Mouse (Mus musculus): ENCODE measurements at regions not wholly inside any gene's neighbourhood (a gene's known extent, or its start where the extent isn't known, plus 50 kb on each side); places are given as distances from the start of the nearest gene placed in this dataset.

DNA sequence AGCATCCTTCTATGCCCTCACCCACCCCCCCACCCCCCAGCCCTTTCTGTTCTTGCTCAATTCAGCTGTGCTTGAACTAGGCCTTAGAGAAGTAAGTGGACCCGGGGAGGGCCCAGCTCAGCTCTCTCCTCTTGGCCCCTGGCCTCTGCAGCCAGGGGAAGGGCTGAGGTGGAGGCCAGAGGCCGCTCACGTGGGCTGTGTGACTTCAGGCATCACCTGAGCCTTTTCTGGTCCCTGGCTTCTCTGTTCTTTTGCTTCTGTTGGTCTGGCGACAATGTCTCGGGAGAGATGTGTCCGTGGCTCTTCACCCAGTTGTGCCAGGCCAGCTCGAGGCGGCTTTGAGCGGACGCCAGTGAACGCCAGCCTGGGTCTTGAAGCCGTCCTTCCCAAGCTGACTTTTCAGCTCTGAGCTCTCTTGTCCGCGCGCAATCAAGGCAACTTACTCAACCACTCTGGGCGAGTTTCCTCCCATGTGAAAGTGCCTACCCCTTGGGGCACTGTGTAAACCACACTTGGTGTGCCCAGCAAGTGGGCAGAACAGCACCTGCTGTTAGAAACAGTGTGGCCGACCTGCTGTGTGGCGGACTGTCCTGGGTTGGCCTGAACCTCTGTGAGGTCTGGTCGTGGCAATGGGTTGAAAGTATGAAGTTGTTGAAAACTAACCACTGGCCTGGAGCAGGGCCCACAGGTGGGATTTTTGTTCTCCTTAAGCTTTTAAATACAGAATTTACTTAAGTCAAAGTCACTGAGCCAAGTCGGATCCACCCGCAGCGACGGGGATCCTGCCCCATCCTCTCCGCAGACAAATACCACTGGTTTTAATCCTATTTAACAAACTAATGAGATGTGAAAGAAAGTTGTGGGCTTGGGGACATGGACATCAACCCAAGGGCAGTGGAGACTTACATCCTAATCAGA lies 86.9 kb upstream of the Tmem189 start:
- H3K9ac ChIP-seq (ENCODE audit: low read depth, low read length): 0 out of 2 replicates have a peak overlapping the region, but pooled peaks have one; percentile 77
- H3K4me3 ChIP-seq (ENCODE audit: low read depth, low read length): no peak overlapping the region

DNA sequence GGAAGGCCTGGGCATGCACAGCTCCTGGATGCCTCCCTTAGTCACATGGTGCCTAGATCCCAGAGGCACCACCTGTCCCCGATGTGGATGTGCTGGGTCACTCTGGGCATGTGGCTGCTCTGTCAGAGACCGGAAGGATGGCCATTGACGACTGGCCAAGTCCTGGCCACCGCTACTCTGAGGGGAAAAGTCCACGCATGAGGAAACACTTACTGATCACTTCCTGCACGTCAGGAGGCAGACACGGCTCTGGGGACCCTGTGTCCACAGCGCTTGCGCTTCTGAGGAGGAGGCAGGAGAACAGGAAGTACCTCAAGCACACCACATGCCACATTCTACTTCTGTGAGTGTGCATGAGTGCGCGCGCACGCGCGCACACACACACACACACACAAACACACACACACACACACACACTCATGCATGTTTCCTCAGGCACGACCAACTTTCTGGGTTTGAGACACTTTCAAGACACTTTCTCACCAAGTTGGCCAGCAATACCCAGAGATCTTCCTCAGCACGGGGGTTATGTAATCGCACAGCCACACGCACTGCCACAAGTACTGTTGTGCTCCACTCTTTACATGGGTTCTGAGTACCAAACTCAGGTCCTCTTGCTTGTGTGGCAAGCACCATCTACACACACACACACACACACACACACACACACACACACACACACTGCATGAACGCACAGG lies 85.7 kb upstream of the Tmem189 start:
- Histone ChIP-seq H3K36me3 (ENCODE audit: control insufficient read depth, insufficient read depth, low read length) (no peaks in the 10 kb centered on the region), H3K4me2 (ENCODE audit: low read depth, low read length) (no peak overlapping the region), H3K4me1 (ENCODE audit: control insufficient read depth, insufficient read depth, low read length) (peaks cover 35% of the 10 kb centered on the region), H3K27me3 (replicated peaks; ENCODE audit: control insufficient read depth, insufficient read depth, low read length) (no peaks in the 10 kb centered on the region), H3K9ac (ENCODE audit: low read depth, low read length) (peak overlapping the region; percentile 23; the same call in 1 of the 2 replicates), H3K27ac (replicated peaks; ENCODE audit: low read depth, low read length) (peak overlapping the region; percentile 70; the same call in 1 of the 2 replicates), H3K9me3 (ENCODE audit: control insufficient read depth, low read length) (no peaks in the 10 kb centered on the region), H3K4me3 (ENCODE audit: low read depth, low read length) (no peak overlapping the region)
- DNase-seq (ENCODE audit: low spot score) (peak; percentile 71), ATAC-seq (ENCODE audit: low read depth) (peak; percentile 22; the same call in 1 of the 2 replicates)
- WGBS: 48% methylated on average over 20 of the region's 20 CpGs

More for the DNA sequence above, 86.9 kb upstream of the Tmem189 start:
- H3K4me1 ChIP-seq (ENCODE audit: control insufficient read depth, insufficient read depth, low read length): peaks cover 40% of the 10 kb centered on the region
- H3K36me3 ChIP-seq (ENCODE audit: control insufficient read depth, insufficient read depth, low read length): no peaks in the 10 kb centered on the region
- H3K27ac ChIP-seq (replicated peaks; ENCODE audit: low read depth, low read length): peak overlapping the region; percentile 89
- WGBS: 78% methylated on average over 24 of the region's 24 CpGs
- H3K9me3 ChIP-seq (ENCODE audit: control insufficient read depth, low read length): no peaks in the 10 kb centered on the region
- no peaks in the 10 kb centered on the region for H3K27me3 ChIP-seq (replicated peaks; ENCODE audit: control insufficient read depth, insufficient read depth, low read length)
- DNase-seq (ENCODE audit: low spot score) (no peak), ATAC-seq (ENCODE audit: low read depth) (no peak)
- H3K4me2 ChIP-seq (ENCODE audit: low read depth, low read length): peak overlapping the region; percentile 82; the same call in 1 of the 2 replicates

DNA sequence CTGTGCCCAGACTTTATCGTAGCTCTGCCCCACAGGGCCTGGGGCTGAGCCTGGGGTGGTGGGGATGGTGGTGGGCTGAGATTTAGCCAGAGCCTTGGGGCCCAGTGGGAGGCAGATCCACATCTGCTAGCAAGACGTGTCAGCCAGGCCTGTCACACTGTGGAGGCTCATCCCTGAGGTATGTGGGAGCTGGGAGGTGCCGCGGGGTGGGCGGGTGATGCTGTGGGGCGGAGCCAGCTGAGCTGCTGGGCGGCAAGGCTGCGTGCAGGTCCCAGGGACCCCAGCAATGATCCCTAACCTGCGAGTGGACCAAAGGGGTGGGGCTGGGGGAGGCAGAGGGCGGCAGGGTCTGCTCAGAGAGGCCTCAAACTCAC lies 85.2 kb upstream of the Tmem189 start:
- Histone ChIP-seq H3K4me1 (ENCODE audit: control insufficient read depth, insufficient read depth, low read length) (peaks cover 35% of the 10 kb centered on the region), H3K9me3 (ENCODE audit: control insufficient read depth, low read length) (no peaks in the 10 kb centered on the region), H3K27ac (replicated peaks; ENCODE audit: low read depth, low read length) (peak overlapping the region; percentile 70), H3K9ac (ENCODE audit: low read depth, low read length) (peak overlapping the region; percentile 23), H3K4me2 (ENCODE audit: low read depth, low read length) (no peak overlapping the region), H3K4me3 (ENCODE audit: low read depth, low read length) (no peak overlapping the region), H3K27me3 (replicated peaks; ENCODE audit: control insufficient read depth, insufficient read depth, low read length) (no peaks in the 10 kb centered on the region), H3K36me3 (ENCODE audit: control insufficient read depth, insufficient read depth, low read length) (no peaks in the 10 kb centered on the region)
- DNase-seq (ENCODE audit: low spot score): peak; percentile 78
- ATAC-seq (ENCODE audit: low read depth): peak; percentile 44
- WGBS: 17% methylated on average over 9 of the region's 10 CpGs

DNA sequence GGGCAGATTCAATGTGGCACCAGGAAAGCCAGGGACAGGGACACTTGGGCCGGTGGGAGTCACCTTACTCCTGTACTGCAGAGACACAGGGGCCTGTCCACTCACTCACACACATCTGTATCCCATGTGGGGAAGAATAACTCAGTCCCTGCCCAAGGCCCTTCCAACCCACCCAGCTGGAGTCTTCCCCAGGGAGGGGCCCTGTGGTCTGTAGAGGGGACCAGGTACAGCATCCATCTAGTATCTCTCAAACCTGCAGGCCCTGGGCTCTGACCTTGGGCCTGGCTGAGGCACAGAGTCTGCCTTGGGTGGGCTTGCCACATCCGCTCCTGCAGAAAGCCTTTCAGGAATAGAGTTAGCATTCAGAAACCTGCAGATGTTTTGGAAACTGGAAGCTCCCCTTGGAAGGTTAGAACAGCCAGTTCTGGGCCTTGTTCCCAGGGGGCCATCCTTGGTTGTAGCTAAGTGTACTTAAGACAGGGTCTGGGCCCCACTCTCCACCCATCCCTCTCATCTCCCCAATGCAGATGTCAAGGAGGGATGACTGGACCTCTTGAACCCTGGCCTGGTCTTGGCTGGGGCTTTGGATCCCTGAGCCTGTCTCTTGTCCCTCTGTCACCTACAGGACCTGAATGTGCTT lies 84.7 kb upstream of the Tmem189 start:
- Histone ChIP-seq H3K4me2 (ENCODE audit: low read depth, low read length) (no peak overlapping the region), H3K27ac (replicated peaks; ENCODE audit: low read depth, low read length) (peak overlapping the region; percentile 70), H3K9me3 (ENCODE audit: control insufficient read depth, low read length) (no peaks in the 10 kb centered on the region), H3K9ac (ENCODE audit: low read depth, low read length) (peak overlapping the region; percentile 23), H3K4me3 (ENCODE audit: low read depth, low read length) (no peak overlapping the region), H3K27me3 (replicated peaks; ENCODE audit: control insufficient read depth, insufficient read depth, low read length) (no peaks in the 10 kb centered on the region), H3K4me1 (ENCODE audit: control insufficient read depth, insufficient read depth, low read length) (peaks cover 35% of the 10 kb centered on the region), H3K36me3 (ENCODE audit: control insufficient read depth, insufficient read depth, low read length) (no peaks in the 10 kb centered on the region)
- DNase-seq (ENCODE audit: low spot score) (no peak), ATAC-seq (ENCODE audit: low read depth) (no peak)
- 73% methylated on average over 2 of the region's 2 CpGs for WGBS

DNA sequence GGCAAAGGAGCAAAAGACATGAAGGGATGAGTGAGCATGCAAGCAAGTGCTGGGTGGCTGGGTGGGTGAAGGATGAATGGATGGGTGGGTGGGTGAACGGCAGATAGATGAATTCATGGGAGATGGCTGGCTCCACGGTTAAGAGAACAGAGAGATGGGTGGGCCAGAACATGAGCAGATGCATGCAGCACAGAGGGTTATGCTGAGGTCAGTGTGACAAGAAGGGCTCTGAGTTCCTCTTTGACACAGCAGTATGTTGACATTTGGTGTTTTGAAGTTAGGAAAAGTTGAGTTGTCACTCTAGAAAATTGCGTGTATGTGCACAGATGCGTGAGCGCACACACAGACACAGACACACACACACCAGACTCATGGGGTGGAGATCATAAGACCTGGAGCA lies 83.2 kb upstream of the Tmem189 start:
- Histone ChIP-seq H3K9ac (ENCODE audit: low read depth, low read length) (no peak overlapping the region), H3K4me2 (ENCODE audit: low read depth, low read length) (no peak overlapping the region), H3K27me3 (replicated peaks; ENCODE audit: control insufficient read depth, insufficient read depth, low read length) (no peaks in the 10 kb centered on the region), H3K36me3 (ENCODE audit: control insufficient read depth, insufficient read depth, low read length) (no peaks in the 10 kb centered on the region), H3K4me3 (ENCODE audit: low read depth, low read length) (no peak overlapping the region), H3K4me1 (ENCODE audit: control insufficient read depth, insufficient read depth, low read length) (peaks cover 22% of the 10 kb centered on the region), H3K9me3 (ENCODE audit: control insufficient read depth, low read length) (no peaks in the 10 kb centered on the region), H3K27ac (replicated peaks; ENCODE audit: low read depth, low read length) (no peak overlapping the region)
- no peak for ATAC-seq (ENCODE audit: low read depth)
- 93% methylated on average over 5 of the region's 5 CpGs for WGBS
- no peak for DNase-seq (ENCODE audit: low spot score)

DNA sequence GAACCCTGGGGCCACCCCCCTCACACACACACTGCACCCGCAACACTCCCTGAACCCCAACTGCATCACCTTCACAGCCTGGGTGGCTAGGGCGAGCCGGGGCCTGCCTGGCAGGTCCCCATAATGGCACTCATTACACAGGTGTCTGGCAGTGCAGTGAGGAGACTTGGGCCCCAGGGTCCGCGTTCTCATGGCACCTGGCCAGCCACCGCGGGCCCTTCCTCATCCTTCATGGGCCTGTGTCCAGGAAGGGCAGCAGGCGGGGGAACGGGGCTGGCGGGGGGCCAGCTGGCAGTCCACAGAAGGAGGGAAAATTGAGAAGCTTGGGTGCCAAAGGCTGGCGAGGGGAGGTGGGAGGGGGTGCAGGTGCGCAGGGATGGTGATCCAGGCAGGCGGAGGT lies 78.3 kb upstream of the Tmem189 start:
- Histone ChIP-seq H3K4me3 (ENCODE audit: low read depth, low read length) (no peak overlapping the region), H3K27ac (replicated peaks; ENCODE audit: low read depth, low read length) (no peak overlapping the region), H3K9ac (ENCODE audit: low read depth, low read length) (no peak overlapping the region), H3K27me3 (replicated peaks; ENCODE audit: control insufficient read depth, insufficient read depth, low read length) (no peaks in the 10 kb centered on the region), H3K36me3 (ENCODE audit: control insufficient read depth, insufficient read depth, low read length) (no peaks in the 10 kb centered on the region), H3K4me1 (ENCODE audit: control insufficient read depth, insufficient read depth, low read length) (peaks cover 7% of the 10 kb centered on the region), H3K9me3 (ENCODE audit: control insufficient read depth, low read length) (no peaks in the 10 kb centered on the region), H3K4me2 (ENCODE audit: low read depth, low read length) (no peak overlapping the region)
- ATAC-seq (ENCODE audit: low read depth) (peak; percentile 75), DNase-seq (ENCODE audit: low spot score) (peak; percentile 70)
- 57% methylated on average over 8 of the region's 13 CpGs for WGBS

DNA sequence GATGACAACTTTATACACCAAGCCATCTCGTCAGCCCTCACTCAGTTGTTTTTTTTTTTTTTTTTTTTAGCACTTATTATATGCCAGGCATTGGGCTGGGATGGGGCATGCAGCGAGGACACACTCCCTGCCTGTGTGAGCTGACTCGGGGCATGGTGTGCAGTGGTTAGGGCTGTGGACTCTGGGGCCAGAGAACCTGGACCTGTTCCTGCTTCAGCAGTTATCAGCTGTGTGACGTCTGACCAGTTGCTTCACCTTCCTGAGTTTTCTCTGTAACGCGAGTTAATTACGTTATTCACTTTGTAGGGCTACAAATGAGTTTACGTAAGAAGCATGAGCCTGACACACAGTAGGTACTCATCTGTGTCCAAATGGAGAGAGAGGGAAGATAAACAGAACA lies 77.7 kb upstream of the Tmem189 start:
- ATAC-seq (ENCODE audit: low read depth) (no peak), DNase-seq (ENCODE audit: low spot score) (no peak)
- no peak overlapping the region for H3K9ac ChIP-seq (ENCODE audit: low read depth, low read length)
- H3K4me2 ChIP-seq (ENCODE audit: low read depth, low read length): no peak overlapping the region
- H3K36me3 ChIP-seq (ENCODE audit: control insufficient read depth, insufficient read depth, low read length): no peaks in the 10 kb centered on the region
- H3K4me1 ChIP-seq (ENCODE audit: control insufficient read depth, insufficient read depth, low read length): peaks cover 7% of the 10 kb centered on the region
- H3K9me3 ChIP-seq (ENCODE audit: control insufficient read depth, low read length): no peaks in the 10 kb centered on the region
- 84% methylated on average over 8 of the region's 8 CpGs for WGBS
- H3K27ac ChIP-seq (replicated peaks; ENCODE audit: low read depth, low read length): no peak overlapping the region
- no peaks in the 10 kb centered on the region for H3K27me3 ChIP-seq (replicated peaks; ENCODE audit: control insufficient read depth, insufficient read depth, low read length)
- no peak overlapping the region for H3K4me3 ChIP-seq (ENCODE audit: low read depth, low read length)

DNA sequence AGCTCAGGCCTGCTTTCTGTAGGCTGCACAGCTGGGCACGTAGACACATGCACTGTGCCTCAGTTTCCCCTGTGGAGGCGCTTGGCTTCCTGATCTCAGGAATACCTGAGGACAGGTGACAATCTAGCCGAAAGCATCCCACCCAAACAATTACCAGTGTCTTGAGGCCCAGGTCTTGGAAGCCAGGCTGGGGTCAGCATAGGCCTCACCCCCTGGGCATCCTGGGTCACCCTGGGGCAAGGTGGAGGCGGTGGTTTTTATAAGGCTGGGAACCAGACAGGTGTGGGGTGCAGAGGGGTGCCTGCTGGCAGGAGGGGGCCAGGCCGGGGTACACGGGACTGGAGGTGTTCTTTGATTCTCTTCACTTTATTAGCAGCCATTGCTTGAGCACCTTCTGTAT lies 76.2 kb upstream of the Tmem189 start:
- Histone ChIP-seq H3K9ac (ENCODE audit: low read depth, low read length) (no peak overlapping the region), H3K27me3 (replicated peaks; ENCODE audit: control insufficient read depth, insufficient read depth, low read length) (no peaks in the 10 kb centered on the region), H3K27ac (replicated peaks; ENCODE audit: low read depth, low read length) (no peak overlapping the region), H3K4me2 (ENCODE audit: low read depth, low read length) (no peak overlapping the region), H3K9me3 (ENCODE audit: control insufficient read depth, low read length) (no peaks in the 10 kb centered on the region), H3K36me3 (ENCODE audit: control insufficient read depth, insufficient read depth, low read length) (no peaks in the 10 kb centered on the region), H3K4me1 (ENCODE audit: control insufficient read depth, insufficient read depth, low read length) (peaks cover 7% of the 10 kb centered on the region), H3K4me3 (ENCODE audit: low read depth, low read length) (no peak overlapping the region)
- no peak for ATAC-seq (ENCODE audit: low read depth)
- no peak for DNase-seq (ENCODE audit: low spot score)
- WGBS: 88% methylated on average over 5 of the region's 6 CpGs

All from embryonic facial prominence, embryonic 14.5 days (tissue).